Mouse (Mus musculus): ENCODE results near the gene Olfr58. TPM values are rescaled to one million over a fixed set of nuclear protein-coding genes. Genes with fewer than 3 reads are reported as not detected.
"Not testable (repeated sequence)": the region's sequence is repeated elsewhere in the genome, so short reads cannot be mapped to it uniquely, and the experiment has no call there.

The Olfr58 gene
- total RNA-seq (2014; fragmentation: Nextera tagmentation) (not detected in 2 replicates), total RNA-seq (2017) (not detected in 2 replicates)

- ATAC-seq (replicated peaks; ENCODE audit: poor library complexity, severe bottlenecking): no peak
Measured at GRCm38 (mm10) chr9:19779983-19780382, at the start of gene Olfr58. Olfr58 (plus strand) TSS chr9:19780283.

DNA sequence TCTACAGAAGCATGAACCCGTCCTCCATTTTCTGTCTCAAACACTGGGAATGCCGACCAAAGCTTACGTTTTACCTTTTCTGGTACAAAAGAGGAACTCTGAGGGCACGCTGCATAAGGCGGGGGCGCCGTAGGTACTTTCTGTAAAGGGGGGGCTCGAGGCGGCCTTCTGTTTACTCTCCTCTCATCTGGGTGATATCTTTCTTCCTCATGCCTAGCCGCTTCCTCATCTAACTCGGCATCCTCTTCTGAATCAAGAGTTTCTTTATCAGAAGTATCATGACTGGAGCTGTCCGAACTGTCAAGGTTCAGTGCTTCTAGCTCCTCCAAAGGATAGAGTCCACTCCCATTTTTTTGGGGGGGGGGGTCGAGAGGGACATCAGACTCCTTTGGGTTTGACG lies 10.9 kb upstream of the Olfr58 start:
- no peak for ATAC-seq (replicated peaks; ENCODE audit: poor library complexity, severe bottlenecking)

- no peak for ATAC-seq (replicated peaks; ENCODE audit: poor library complexity, severe bottlenecking)
Measured at GRCm38 (mm10) chr9:19769701-19770100, 10.4 kb upstream of the Olfr58 start.

- ATAC-seq (replicated peaks; ENCODE audit: poor library complexity, severe bottlenecking): no peak
Measured at GRCm38 (mm10) chr9:19803000-19803399, 22.9 kb downstream of the Olfr58 start.

GRCm38 (mm10) chr9:19804606-19805005 lies 24.5 kb downstream of the Olfr58 start, which contains the start of gene Olfr859:
Olfr859 (plus strand) TSS chr9:19804906.
- not testable (repeated sequence) for ATAC-seq (replicated peaks; ENCODE audit: poor library complexity, severe bottlenecking)

Other genes with a start within 250 kb of the Olfr58 start
- gene Olfr853, start 239.2 kb upstream of the Olfr58 start, total RNA-seq (2014; fragmentation: Nextera tagmentation): not detected in 2 replicates
- gene Olfr853, start 239.2 kb upstream of the Olfr58 start, total RNA-seq (2017): not detected in 2 replicates
- not detected in 2 replicates for gene Olfr854, start 212.9 kb upstream of the Olfr58 start, total RNA-seq (2014; fragmentation: Nextera tagmentation)
- gene Olfr854, start 212.9 kb upstream of the Olfr58 start, total RNA-seq (2017): not detected in 2 replicates
- gene Olfr855, start 197.7 kb upstream of the Olfr58 start, total RNA-seq (2014; fragmentation: Nextera tagmentation): not detected in 2 replicates
- not detected in 2 replicates for gene Olfr855, start 197.7 kb upstream of the Olfr58 start, total RNA-seq (2017)
- 9.4 and 17.3 TPM in 2 replicates for gene Zfp317, start 158.2 kb upstream of the Olfr58 start, total RNA-seq (2014; fragmentation: Nextera tagmentation)
- gene Zfp317, start 158.2 kb upstream of the Olfr58 start, total RNA-seq (2017): 17.4 and 24.3 TPM in 2 replicates
- not detected in 2 replicates for gene Olfr857, start 70.8 kb upstream of the Olfr58 start, total RNA-seq (2014; fragmentation: Nextera tagmentation)
- not detected in 2 replicates for gene Olfr857, start 70.8 kb upstream of the Olfr58 start, total RNA-seq (2017)
- gene Olfr859, start 24.6 kb downstream of the Olfr58 start, total RNA-seq (2014; fragmentation: Nextera tagmentation): not detected in 2 replicates
- not detected in 2 replicates for gene Olfr859, start 24.6 kb downstream of the Olfr58 start, total RNA-seq (2017)
- not detected in 2 replicates for gene Olfr860, start 69.5 kb downstream of the Olfr58 start, total RNA-seq (2014; fragmentation: Nextera tagmentation)
- not detected in 2 replicates for gene Olfr860, start 69.5 kb downstream of the Olfr58 start, total RNA-seq (2017)
- not detected in 2 replicates for gene Olfr862, start 107.7 kb downstream of the Olfr58 start, total RNA-seq (2014; fragmentation: Nextera tagmentation)
- not detected in 2 replicates for gene Olfr862, start 107.7 kb downstream of the Olfr58 start, total RNA-seq (2017)
- gene Olfr77, start 136.6 kb downstream of the Olfr58 start, total RNA-seq (2014; fragmentation: Nextera tagmentation): not detected in 2 replicates
- 0.21 and 0.22 TPM in 2 replicates for gene Olfr77, start 136.6 kb downstream of the Olfr58 start, total RNA-seq (2017)
- gene Olfr866, start 247.8 kb downstream of the Olfr58 start, total RNA-seq (2014; fragmentation: Nextera tagmentation): not detected in 2 replicates
- gene Olfr866, start 247.8 kb downstream of the Olfr58 start, total RNA-seq (2017): not detected in 2 replicates

All from granulocyte monocyte progenitor cell, adult 5-6 weeks (primary cell).